Mouse (Mus musculus): ENCODE results near the gene Kirrel3.

The Kirrel3 gene

DNA sequence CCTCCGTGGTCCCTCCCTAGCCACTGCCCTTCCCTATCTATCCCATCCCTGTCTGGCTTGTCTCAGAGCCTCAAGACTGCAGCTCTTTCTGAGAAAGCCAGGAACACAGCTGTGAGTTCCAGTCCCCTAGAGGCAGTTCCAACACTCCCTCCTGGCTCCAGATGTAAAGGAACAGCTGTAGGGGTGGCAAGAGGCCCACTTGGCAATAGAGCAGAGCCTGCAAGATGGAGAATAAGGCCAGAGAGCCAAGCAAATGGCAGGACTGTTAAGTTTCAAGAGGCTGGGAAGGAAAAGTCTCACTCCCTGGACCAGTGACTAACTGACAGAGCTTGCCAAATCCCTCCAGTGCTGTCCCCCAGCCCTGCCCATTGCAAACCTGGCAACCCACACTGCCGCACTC is 560.1 kb downstream of the Kirrel3 start:
- DNase-seq (ENCODE audit: extremely low read depth, insufficient read length, low spot score): peak; percentile 32

GRCm38 (mm10) chr9:35048449-35048848 is 562.8 kb downstream of the Kirrel3 start:
- no peak for DNase-seq (ENCODE audit: extremely low read depth, insufficient read length, low spot score)

- no peak for DNase-seq (ENCODE audit: extremely low read depth, insufficient read length, low spot score)
Measured at GRCm38 (mm10) chr9:35049891-35050527, 564.3 kb downstream of the Kirrel3 start.

DNA sequence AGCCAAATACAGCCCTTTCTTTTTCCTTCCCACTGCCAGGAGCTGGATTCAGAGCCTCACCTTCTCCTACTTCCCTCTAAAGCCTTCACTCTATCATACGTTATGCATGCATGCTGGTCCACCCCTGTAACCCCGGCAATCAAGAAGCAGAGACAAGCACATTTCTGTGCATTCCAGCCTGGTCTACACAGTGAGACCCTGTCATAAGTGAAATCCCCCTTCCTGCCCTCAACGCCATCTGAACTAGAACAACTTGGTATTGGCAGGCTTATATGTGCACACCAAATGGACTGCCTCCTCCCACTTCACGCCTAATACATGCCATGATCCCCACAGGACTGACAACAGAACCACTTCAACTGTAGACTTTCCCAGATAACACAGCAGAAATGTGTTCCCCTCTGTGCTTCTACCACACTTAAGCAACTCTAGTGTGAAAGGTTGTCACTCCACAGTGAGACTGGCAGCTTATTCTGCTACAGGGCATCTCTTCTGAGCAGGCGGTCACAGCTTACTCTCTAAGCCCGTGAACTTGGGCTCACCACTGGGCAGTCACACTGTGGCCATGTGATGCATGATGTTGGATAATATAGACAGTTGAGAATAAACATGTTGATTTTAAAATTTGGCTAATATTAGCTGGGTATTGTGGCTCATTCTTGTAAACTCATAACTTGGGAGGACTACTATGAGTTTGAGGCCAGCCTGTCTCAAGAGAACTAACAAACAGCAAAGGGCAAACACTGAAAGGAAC is 565.2 kb downstream of the Kirrel3 start:
- no peak for DNase-seq (ENCODE audit: extremely low read depth, insufficient read length, low spot score)

DNA sequence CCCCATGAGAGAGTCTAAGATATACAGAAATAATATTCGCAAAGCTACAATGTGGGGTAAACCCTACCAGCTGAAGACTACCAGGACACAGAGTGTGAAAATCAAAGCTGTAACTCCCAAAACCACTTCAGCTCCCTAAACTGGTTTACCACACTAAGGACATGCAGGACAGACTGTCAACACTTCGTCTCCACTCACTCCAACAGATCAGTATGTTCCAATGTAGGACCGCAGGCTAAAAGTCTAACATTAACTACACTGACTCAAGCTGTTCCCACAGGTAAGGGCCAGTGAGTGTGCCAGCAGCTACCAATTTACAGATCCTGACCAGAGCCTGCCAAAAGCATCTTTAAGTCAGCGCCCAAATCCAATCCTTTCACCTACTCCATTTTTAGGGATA is 566.0 kb downstream of the Kirrel3 start:
- no peak for DNase-seq (ENCODE audit: extremely low read depth, insufficient read length, low spot score)

GRCm38 (mm10) chr9:35052671-35053070 is 567.0 kb downstream of the Kirrel3 start:
- no peak for DNase-seq (ENCODE audit: extremely low read depth, insufficient read length, low spot score)

GRCm38 (mm10) chr9:35053081-35053480 is 567.4 kb downstream of the Kirrel3 start:
- DNase-seq (ENCODE audit: extremely low read depth, insufficient read length, low spot score): no peak

DNA sequence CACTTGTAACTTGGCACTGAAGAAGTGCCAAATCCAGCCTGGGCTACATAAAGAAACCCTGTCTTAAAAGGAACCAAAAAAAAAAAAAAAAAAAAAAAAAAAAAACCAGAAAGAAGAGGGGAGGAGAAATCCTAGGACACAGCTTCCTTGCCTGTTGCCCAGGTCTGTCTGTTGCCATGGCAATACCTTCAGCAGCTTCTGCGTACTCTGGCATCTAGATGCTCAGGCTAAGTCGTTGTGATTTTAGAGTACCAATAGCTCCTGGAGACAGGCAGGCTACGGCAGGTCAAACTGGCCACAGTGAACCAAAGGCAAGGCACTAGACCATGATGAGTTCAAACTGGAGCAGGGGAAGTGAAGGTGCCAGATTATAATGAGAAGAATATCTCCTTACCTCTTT is 568.0 kb downstream of the Kirrel3 start:
- DNase-seq (ENCODE audit: extremely low read depth, insufficient read length, low spot score): no peak

DNA sequence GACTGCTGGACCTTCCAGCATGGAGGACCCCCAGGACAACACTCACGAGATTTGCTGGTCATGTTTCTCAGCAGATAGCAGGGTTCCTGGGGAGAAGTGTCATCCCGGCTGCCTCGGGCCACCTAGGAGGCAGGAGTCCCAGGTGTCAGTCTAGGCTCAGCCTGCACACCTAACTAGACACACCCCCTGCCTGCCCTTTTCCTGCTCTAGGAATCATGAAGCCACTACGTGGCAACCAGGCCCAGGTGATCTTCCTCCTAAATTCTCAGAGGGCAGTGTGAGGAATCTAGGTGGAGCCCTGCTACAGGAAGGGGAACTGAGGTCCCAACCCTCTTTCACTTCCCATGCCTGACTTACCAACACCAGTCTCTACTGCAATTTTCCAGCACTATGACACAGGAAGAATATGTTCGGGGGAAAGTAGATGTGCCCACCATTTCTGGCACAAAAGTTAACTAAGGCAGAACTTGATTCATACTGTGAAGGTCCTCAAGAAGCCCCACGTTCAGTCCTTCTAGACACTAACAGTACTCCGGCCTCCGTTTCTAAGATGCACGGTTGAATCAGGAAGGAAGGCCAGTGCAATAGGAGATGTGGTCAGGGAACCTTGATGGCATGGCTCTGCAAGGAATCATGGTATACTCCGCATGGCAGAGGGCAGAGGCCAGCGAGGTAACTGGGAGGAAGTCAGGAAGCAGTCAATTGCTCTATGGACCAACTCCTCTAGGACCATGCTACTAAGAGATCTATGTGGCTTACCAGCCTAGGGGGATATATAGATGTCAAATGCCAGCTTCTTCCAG is 570.0 kb downstream of the Kirrel3 start:
- no peak for DNase-seq (ENCODE audit: extremely low read depth, insufficient read length, low spot score)

GRCm38 (mm10) chr9:35056611-35057010 is 570.9 kb downstream of the Kirrel3 start:
- DNase-seq (ENCODE audit: extremely low read depth, insufficient read length, low spot score): no peak

- no peak for DNase-seq (ENCODE audit: extremely low read depth, insufficient read length, low spot score)
Measured at GRCm38 (mm10) chr9:35057631-35058030, 571.9 kb downstream of the Kirrel3 start.

- DNase-seq (ENCODE audit: extremely low read depth, insufficient read length, low spot score): no peak
Measured at GRCm38 (mm10) chr9:35058186-35058585, 572.5 kb downstream of the Kirrel3 start.

GRCm38 (mm10) chr9:35058596-35059354 is 573.1 kb downstream of the Kirrel3 start:
- no peak for DNase-seq (ENCODE audit: extremely low read depth, insufficient read length, low spot score)

DNA sequence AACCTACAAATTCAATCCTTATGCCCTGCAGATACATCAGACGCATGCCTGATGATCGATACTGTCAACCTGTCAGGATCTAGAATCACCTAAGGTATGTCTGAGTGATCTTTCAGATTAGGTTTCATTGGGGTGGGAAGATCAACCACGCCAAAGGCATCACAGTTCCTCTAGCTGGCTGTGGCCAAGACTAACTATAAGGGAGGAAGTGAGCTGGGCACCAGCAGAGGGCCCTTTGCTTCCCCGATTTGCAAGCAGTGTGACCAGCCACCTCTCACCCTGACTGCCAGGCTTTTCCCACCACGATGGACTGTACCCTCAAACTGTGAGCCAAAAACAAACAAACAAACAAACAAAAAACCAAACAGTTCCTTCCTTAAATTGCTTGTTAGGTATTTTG is 574.2 kb downstream of the Kirrel3 start:
- no peak for DNase-seq (ENCODE audit: extremely low read depth, insufficient read length, low spot score)

DNA sequence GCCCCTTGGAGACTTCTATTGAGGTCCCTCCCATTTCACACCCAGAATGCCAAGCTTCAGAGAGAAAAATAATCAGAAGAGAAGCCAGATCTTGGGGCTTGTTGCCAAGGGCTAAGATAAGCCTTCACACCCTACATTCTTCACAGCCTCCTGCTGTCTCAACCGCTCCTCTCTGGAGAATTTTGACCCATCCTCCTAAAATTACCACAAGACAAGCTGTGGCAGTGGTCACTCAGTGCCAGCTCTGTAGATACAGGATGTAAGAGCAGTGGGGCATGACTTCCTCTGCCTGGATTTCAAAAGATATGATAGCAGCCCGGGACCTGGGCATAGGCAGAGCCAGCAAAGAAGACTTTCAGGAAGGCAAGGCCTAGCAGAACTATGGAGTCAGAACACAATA is 575.8 kb downstream of the Kirrel3 start:
- no peak for DNase-seq (ENCODE audit: extremely low read depth, insufficient read length, low spot score)
